Mouse (Mus musculus): ENCODE measurements around the gene Ube2r2. TPM values are rescaled to one million over a fixed set of nuclear protein-coding genes. Genes with fewer than 3 reads are reported as not detected.

Gene Ube2r2
- polyA plus RNA-seq, 1 experiment from 2014 or later = 93.9 TPM

GRCm38 (mm10) chr4:41158251-41158650 lies 22.7 kb downstream of the Ube2r2 start:
- no peaks in the 10 kb centered on the region for H3K9me3 ChIP-seq (replicated peaks; ENCODE audit: low read length)
- no peak overlapping the region for H3K27ac ChIP-seq
- H3K36me3 ChIP-seq (ENCODE audit: insufficient read depth, low read length) = no peaks in the 10 kb centered on the region
- H3K4me3 ChIP-seq (replicated peaks; ENCODE audit: low read depth, low read length) = no peak overlapping the region
- no peak overlapping the region for H3K9ac ChIP-seq (ENCODE audit: low read depth, low read length)
- H3K4me1 ChIP-seq (replicated peaks; ENCODE audit: insufficient read depth, low read length) = peaks cover 4% of the 10 kb centered on the region; the same call in 1 of the 2 replicates
- DNase-seq (ENCODE audit: low spot score) (peak; percentile 20), ATAC-seq (replicated peaks; ENCODE audit: low FRiP score, low read depth) (no peak)
- 82% methylated on average over 1 of the region's 1 CpGs for WGBS
- TF ChIP-seq CTCF (IDR thresholded peaks at IDR 0.05; ENCODE audit: low read depth) = no peak
- H3K27me3 ChIP-seq (ENCODE audit: insufficient read depth, low read length) = no peaks in the 10 kb centered on the region
- no peak overlapping the region for H3K4me2 ChIP-seq (ENCODE audit: low read length)

- ATAC-seq (replicated peaks; ENCODE audit: low FRiP score, low read depth) = no peak
- 99% methylated on average over 3 of the region's 3 CpGs for WGBS
- no peaks in the 10 kb centered on the region for H3K36me3 ChIP-seq (ENCODE audit: insufficient read depth, low read length)
Measured at GRCm38 (mm10) chr4:41161232-41161631, 25.7 kb downstream of the Ube2r2 start.

DNA sequence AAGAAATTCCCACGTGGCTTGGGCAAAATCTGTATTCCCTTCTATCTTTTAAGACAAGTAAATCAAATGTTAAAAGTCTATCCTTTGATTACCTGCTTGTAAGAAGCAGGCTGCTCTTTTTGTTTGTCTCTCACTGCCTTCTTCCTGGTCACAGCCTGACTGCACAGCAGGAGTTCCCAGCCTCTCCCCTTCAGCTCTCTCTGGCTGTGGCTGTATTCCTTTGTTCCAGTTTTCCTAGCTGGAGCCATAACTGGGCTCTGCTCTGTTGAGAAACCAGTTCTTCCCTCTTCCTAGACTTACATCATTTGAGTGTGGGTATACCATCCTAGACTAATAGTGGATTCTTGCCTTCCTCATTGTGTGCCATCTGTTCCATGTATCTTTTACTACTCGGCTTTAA lies 29.4 kb downstream of the Ube2r2 start:
- TF ChIP-seq CTCF (IDR thresholded peaks at IDR 0.05; ENCODE audit: low read depth) = no peak
- Histone ChIP-seq H3K27ac (no peak overlapping the region), H3K27me3 (ENCODE audit: insufficient read depth, low read length) (no peaks in the 10 kb centered on the region), H3K4me3 (replicated peaks; ENCODE audit: low read depth, low read length) (no peak overlapping the region), H3K4me1 (replicated peaks; ENCODE audit: insufficient read depth, low read length) (peaks cover 2% of the 10 kb centered on the region; the same call in 1 of the 2 replicates), H3K4me2 (ENCODE audit: low read length) (no peak overlapping the region), H3K9me3 (replicated peaks; ENCODE audit: low read length) (no peaks in the 10 kb centered on the region), H3K36me3 (ENCODE audit: insufficient read depth, low read length) (no peaks in the 10 kb centered on the region), H3K9ac (ENCODE audit: low read depth, low read length) (no peak overlapping the region)
- DNase-seq (ENCODE audit: low spot score) = no peak
- WGBS = 37% methylated on average over 2 of the region's 2 CpGs
- no peak for ATAC-seq (replicated peaks; ENCODE audit: low FRiP score, low read depth)

More at GRCm38 (mm10) chr4:41161232-41161631, 25.7 kb downstream of the Ube2r2 start:
- H3K4me3 ChIP-seq (replicated peaks; ENCODE audit: low read depth, low read length) = no peak overlapping the region
- no peak overlapping the region for H3K27ac ChIP-seq
- peaks cover 7% of the 10 kb centered on the region; the same call in 1 of the 2 replicates for H3K4me1 ChIP-seq (replicated peaks; ENCODE audit: insufficient read depth, low read length)
- DNase-seq (ENCODE audit: low spot score) = no peak
- no peak overlapping the region for H3K9ac ChIP-seq (ENCODE audit: low read depth, low read length)
- H3K4me2 ChIP-seq (ENCODE audit: low read length) = no peak overlapping the region
- H3K27me3 ChIP-seq (ENCODE audit: insufficient read depth, low read length) = no peaks in the 10 kb centered on the region
- H3K9me3 ChIP-seq (replicated peaks; ENCODE audit: low read length) = no peaks in the 10 kb centered on the region
- no peak for TF ChIP-seq CTCF (IDR thresholded peaks at IDR 0.05; ENCODE audit: low read depth)

- Histone ChIP-seq H3K4me3 (replicated peaks; ENCODE audit: low read depth, low read length) (no peak overlapping the region), H3K4me2 (ENCODE audit: low read length) (no peak overlapping the region), H3K36me3 (ENCODE audit: insufficient read depth, low read length) (no peaks in the 10 kb centered on the region), H3K9me3 (replicated peaks; ENCODE audit: low read length) (no peaks in the 10 kb centered on the region), H3K9ac (ENCODE audit: low read depth, low read length) (no peak overlapping the region), H3K4me1 (replicated peaks; ENCODE audit: insufficient read depth, low read length) (peaks cover 2% of the 10 kb centered on the region; the same call in 1 of the 2 replicates), H3K27ac (no peak overlapping the region), H3K27me3 (ENCODE audit: insufficient read depth, low read length) (no peaks in the 10 kb centered on the region)
- peak; percentile 85 for TF ChIP-seq CTCF (IDR thresholded peaks at IDR 0.05; ENCODE audit: low read depth)
- ATAC-seq (replicated peaks; ENCODE audit: low FRiP score, low read depth) (no peak), DNase-seq (ENCODE audit: low spot score) (peak; percentile 91)
- 66% methylated on average over 6 of the region's 6 CpGs for WGBS
Measured at GRCm38 (mm10) chr4:41165693-41166475, 30.3 kb downstream of the Ube2r2 start.

GRCm38 (mm10) chr4:41170970-41171369 lies 35.4 kb downstream of the Ube2r2 start:
- TF ChIP-seq CTCF (IDR thresholded peaks at IDR 0.05; ENCODE audit: low read depth) = no peak
- Histone ChIP-seq H3K4me1 (replicated peaks; ENCODE audit: insufficient read depth, low read length) (no peaks in the 10 kb centered on the region), H3K4me2 (ENCODE audit: low read length) (no peak overlapping the region), H3K9me3 (replicated peaks; ENCODE audit: low read length) (no peaks in the 10 kb centered on the region), H3K27me3 (ENCODE audit: insufficient read depth, low read length) (no peaks in the 10 kb centered on the region), H3K4me3 (replicated peaks; ENCODE audit: low read depth, low read length) (no peak overlapping the region), H3K36me3 (ENCODE audit: insufficient read depth, low read length) (no peaks in the 10 kb centered on the region), H3K27ac (no peak overlapping the region), H3K9ac (ENCODE audit: low read depth, low read length) (no peak overlapping the region)
- WGBS = 84% methylated on average over 2 of the region's 2 CpGs
- no peak for ATAC-seq (replicated peaks; ENCODE audit: low FRiP score, low read depth)
- no peak for DNase-seq (ENCODE audit: low spot score)

DNA sequence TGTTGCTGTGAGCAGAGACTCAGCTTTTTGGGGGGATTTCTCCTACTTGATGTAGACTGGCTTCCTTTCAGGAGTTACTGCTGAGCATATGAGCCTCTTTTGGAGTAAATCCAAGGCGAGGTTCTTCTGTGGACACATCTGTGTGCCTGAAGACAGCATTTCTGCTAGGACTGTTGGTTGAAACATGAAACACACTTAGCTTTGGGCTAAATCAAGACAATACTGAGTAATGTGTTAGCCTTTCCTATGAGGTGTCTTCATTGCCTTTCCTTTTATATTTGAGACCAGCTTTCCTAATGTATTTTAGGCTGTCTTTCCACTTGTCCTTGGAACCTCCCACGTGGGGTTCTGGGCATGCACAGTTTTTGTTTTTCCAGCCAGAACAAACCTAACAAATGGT lies 39.1 kb downstream of the Ube2r2 start:
- Histone ChIP-seq H3K9me3 (replicated peaks; ENCODE audit: low read length) (no peaks in the 10 kb centered on the region), H3K27ac (0 out of 2 replicates have a peak overlapping the region, but pooled peaks have one; percentile 19), H3K9ac (ENCODE audit: low read depth, low read length) (no peak overlapping the region), H3K4me3 (replicated peaks; ENCODE audit: low read depth, low read length) (no peak overlapping the region), H3K4me1 (replicated peaks; ENCODE audit: insufficient read depth, low read length) (no peaks in the 10 kb centered on the region), H3K27me3 (ENCODE audit: insufficient read depth, low read length) (no peaks in the 10 kb centered on the region), H3K36me3 (ENCODE audit: insufficient read depth, low read length) (peaks cover 16% of the 10 kb centered on the region; the same call in 1 of the 2 replicates), H3K4me2 (ENCODE audit: low read length) (no peak overlapping the region)
- no peak for TF ChIP-seq CTCF (IDR thresholded peaks at IDR 0.05; ENCODE audit: low read depth)
- WGBS = 70% methylated on average over 2 of the region's 2 CpGs
- ATAC-seq (replicated peaks; ENCODE audit: low FRiP score, low read depth) (no peak), DNase-seq (ENCODE audit: low spot score) (no peak)

Measured in kidney, postnatal 0 days (tissue).